Mouse (Mus musculus) myocyte (in vitro differentiated cells): ENCODE results near the gene Tnfaip2. TPM values are rescaled to one million over a fixed set of nuclear protein-coding genes. Genes with fewer than 3 reads are reported as not detected.

Source experiments
- H3K27me3 ChIP-seq: one replicate; pipeline ENCODE4 v1.6.1; 2011; ENCODE audit not compliant: control insufficient read depth, insufficient read depth, insufficient read length
- H3K36me3 ChIP-seq: one replicate; pipeline ENCODE4 v1.6.1; 2011; ENCODE audit not compliant: control insufficient read depth, insufficient read depth
- H3K4me2 ChIP-seq: one replicate; pipeline ENCODE4 v1.6.1; 2011; ENCODE audit warnings: low read depth, control low read depth
- H3K4me3 ChIP-seq: one replicate; pipeline ENCODE4 v1.5.1; 2011; ENCODE audit warnings: mild to moderate bottlenecking, control low read depth, moderate library complexity
- H3K79me2 ChIP-seq: one replicate; pipeline ENCODE4 v1.6.1; 2011; ENCODE audit not compliant: control insufficient read depth, insufficient read depth
- H3ac ChIP-seq: one replicate; pipeline ENCODE4 v1.6.1; 2011; ENCODE audit not compliant: control insufficient read depth, insufficient read length
- CEBPB ChIP-seq: IDR thresholded peaks from 2 replicates; pipeline ENCODE4 v1.6.1; 2011; ENCODE audit warnings: mild to moderate bottlenecking, moderate library complexity; ENCODE audit not compliant: poor library complexity, insufficient read depth, severe bottlenecking
- E2F4 ChIP-seq: IDR thresholded peaks from one replicate; pipeline ENCODE4 v1.6.1; 2011; ENCODE audit warnings: mild to moderate bottlenecking, control low read depth, moderate library complexity; ENCODE audit not compliant: insufficient read depth
- MAX ChIP-seq: IDR thresholded peaks from one replicate; pipeline ENCODE4 v1.6.1; 2011; ENCODE audit warnings: low read depth, mild to moderate bottlenecking, control low read depth
- MYOD1 ChIP-seq, 3 experiments: IDR thresholded peaks; one replicate each; pipeline ENCODE4 v1.6.1; 2011; ENCODE audit warnings: control low read depth in 2 of 3, low read depth in 2 of 3, mild to moderate bottlenecking in 2 of 3, moderate library complexity in 1 of 3; ENCODE audit not compliant: insufficient read length in 2 of 3, control insufficient read depth in 1 of 3
- MYOG ChIP-seq, 3 experiments: IDR thresholded peaks; one replicate each; pipeline ENCODE4 v1.6.1; 2011; ENCODE audit warnings: control low read depth in 2 of 3, low read depth in 2 of 3, mild to moderate bottlenecking in 2 of 3; ENCODE audit not compliant: insufficient read length in 2 of 3, control insufficient read depth in 1 of 3, insufficient read depth in 1 of 3
- POLR2A ChIP-seq: IDR thresholded peaks from one replicate; pipeline ENCODE4 v1.6.1; 2011; ENCODE audit warnings: low read depth, mild to moderate bottlenecking, control low read depth, moderate library complexity; ENCODE audit not compliant: insufficient read length
- POLR2AphosphoS2 ChIP-seq: IDR thresholded peaks from one replicate; pipeline ENCODE4 v1.6.1; 2011; ENCODE audit warnings: low read depth, control low read depth; ENCODE audit not compliant: insufficient read length
- REST ChIP-seq: IDR thresholded peaks from one replicate; pipeline ENCODE4 v1.6.1; 2011; ENCODE audit warnings: mild to moderate bottlenecking, control low read depth, moderate library complexity; ENCODE audit not compliant: insufficient read depth, insufficient read length
- SRF ChIP-seq: IDR thresholded peaks from one replicate; pipeline ENCODE4 v1.6.1; 2011; ENCODE audit warnings: low read depth; ENCODE audit not compliant: control insufficient read depth, insufficient read length
- TCF12 ChIP-seq: IDR thresholded peaks from one replicate; pipeline ENCODE4 v1.6.1; 2011; ENCODE audit warnings: mild to moderate bottlenecking, control low read depth; ENCODE audit not compliant: poor library complexity, insufficient read depth, severe bottlenecking
- TCF3 ChIP-seq: IDR thresholded peaks from one replicate; pipeline ENCODE4 v1.6.1; 2011; ENCODE audit warnings: low read depth, control low read depth; ENCODE audit not compliant: insufficient read length
- USF1 ChIP-seq: IDR thresholded peaks from one replicate; pipeline ENCODE4 v1.6.1; 2011; ENCODE audit warnings: low read depth, mild to moderate bottlenecking, control low read depth, moderate library complexity
- polyA plus RNA-seq: library from polyadenylated mRNA; unstranded; fragments of >200 nt; fragmentation: generic; extraction: Trizol; gene quantifications from one replicate; pipeline ENCODE4 v1.2.1, GENCODE M21; 2012; ENCODE audit warnings: missing spikeins

Gene Tnfaip2
- polyA plus RNA-seq, 1 experiment: 169 TPM

- no peak for TF ChIP-seq MYOG (IDR thresholded peaks at IDR 0.05; ENCODE audit: control insufficient read depth in 1 of 3, insufficient read depth in 1 of 3, insufficient read length in 2 of 3, low read depth in 2 of 3)
- no peak for TF ChIP-seq TCF12
- TF ChIP-seq E2F4: no peak
- TF ChIP-seq POLR2A: no peak
- TF ChIP-seq SRF: no peak
- no peak for TF ChIP-seq USF1
- TF ChIP-seq REST: no peak
- no peak for TF ChIP-seq POLR2AphosphoS2
- no peak for TF ChIP-seq MYOD1 (IDR thresholded peaks at IDR 0.05; ENCODE audit: control insufficient read depth in 1 of 3, insufficient read length in 2 of 3, low read depth in 2 of 3)
- no peak for TF ChIP-seq MAX
- TF ChIP-seq CEBPB: no peak
- no peak for TF ChIP-seq TCF3
- H3K4me3 ChIP-seq: no peak overlapping the region
- H3ac ChIP-seq: no peak overlapping the region
- H3K79me2 ChIP-seq: no peaks in the 10 kb centered on the region
- no peaks in the 10 kb centered on the region for H3K27me3 ChIP-seq
- no peaks in the 10 kb centered on the region for H3K36me3 ChIP-seq
- H3K4me2 ChIP-seq: no peak overlapping the region
Measured at GRCm38 (mm10) chr12:111436640-111437039, 5.6 kb upstream of the Tnfaip2 start.

GRCm38 (mm10) chr12:111437222-111437900 is 4.9 kb upstream of the Tnfaip2 start:
- Histone ChIP-seq H3K79me2 (no peaks in the 10 kb centered on the region), H3ac (no peak overlapping the region), H3K36me3 (no peaks in the 10 kb centered on the region), H3K4me2 (no peak overlapping the region), H3K27me3 (no peaks in the 10 kb centered on the region), H3K4me3 (no peak overlapping the region)
- TF ChIP-seq MYOD1 (IDR thresholded peaks at IDR 0.05; ENCODE audit: control insufficient read depth in 1 of 3, insufficient read length in 2 of 3, low read depth in 2 of 3) (no peak), CEBPB (no peak), E2F4 (no peak), TCF3 (no peak), POLR2AphosphoS2 (no peak), MYOG (IDR thresholded peaks at IDR 0.05; ENCODE audit: control insufficient read depth in 1 of 3, insufficient read depth in 1 of 3, insufficient read length in 2 of 3, low read depth in 2 of 3) (no peak), POLR2A (no peak), TCF12 (no peak), REST (no peak), SRF (no peak), USF1 (no peak), MAX (no peak)

- H3ac ChIP-seq: no peak overlapping the region
- no peaks in the 10 kb centered on the region for H3K27me3 ChIP-seq
- H3K4me2 ChIP-seq: no peak overlapping the region
- H3K36me3 ChIP-seq: no peaks in the 10 kb centered on the region
- TF ChIP-seq USF1 (peak; percentile 45), E2F4 (no peak)
- H3K79me2 ChIP-seq: peaks cover 14% of the 10 kb centered on the region
- no peak overlapping the region for H3K4me3 ChIP-seq
Measured at GRCm38 (mm10) chr12:111438850-111439249, 3.4 kb upstream of the Tnfaip2 start.

- H3K4me3 ChIP-seq: no peak overlapping the region
- H3K79me2 ChIP-seq: peaks cover 30% of the 10 kb centered on the region
- no peaks in the 10 kb centered on the region for H3K27me3 ChIP-seq
- H3K36me3 ChIP-seq: no peaks in the 10 kb centered on the region
- TF ChIP-seq MYOD1 (IDR thresholded peaks at IDR 0.05; ENCODE audit: control insufficient read depth in 1 of 3, insufficient read length in 2 of 3, low read depth in 2 of 3) (no peak), USF1 (no peak), MYOG (IDR thresholded peaks at IDR 0.05; ENCODE audit: control insufficient read depth in 1 of 3, insufficient read depth in 1 of 3, insufficient read length in 2 of 3, low read depth in 2 of 3) (no peak), TCF12 (no peak), MAX (no peak), E2F4 (no peak)
- no peak overlapping the region for H3K4me2 ChIP-seq
- no peak overlapping the region for H3ac ChIP-seq
Measured at GRCm38 (mm10) chr12:111440701-111441373, 1.4 kb upstream of the Tnfaip2 start.

GRCm38 (mm10) chr12:111441523-111441922 is 746 bp upstream of the Tnfaip2 start:
- H3K4me3 ChIP-seq: no peak overlapping the region
- H3K79me2 ChIP-seq: peaks cover 37% of the 10 kb centered on the region
- H3K36me3 ChIP-seq: no peaks in the 10 kb centered on the region
- TF ChIP-seq REST (no peak), POLR2AphosphoS2 (no peak), SRF (no peak), USF1 (no peak), TCF3 (no peak), MYOD1 (IDR thresholded peaks at IDR 0.05; ENCODE audit: control insufficient read depth in 1 of 3, insufficient read length in 2 of 3, low read depth in 2 of 3) (no peak), POLR2A (no peak), MYOG (IDR thresholded peaks at IDR 0.05; ENCODE audit: control insufficient read depth in 1 of 3, insufficient read depth in 1 of 3, insufficient read length in 2 of 3, low read depth in 2 of 3) (no peak), E2F4 (no peak), TCF12 (no peak), MAX (no peak), CEBPB (no peak)
- no peaks in the 10 kb centered on the region for H3K27me3 ChIP-seq
- H3ac ChIP-seq: no peak overlapping the region
- H3K4me2 ChIP-seq: no peak overlapping the region
